Mouse (Mus musculus) heart, adult 2 months (tissue): Measurements from ENCODE around the gene Lrrc45.

ENCODE experiments used
- CTCF ChIP-seq: fragments of 200-600 bp; IDR thresholded peaks from 2 replicates; pipeline ENCODE4 v1.8.1; 2022; ENCODE audit warnings: antibody characterized with exemption, mild to moderate bottlenecking, moderate library complexity
- POLR2A ChIP-seq: fragments of 200-500 bp; IDR thresholded peaks from 2 replicates; pipeline ENCODE4 v1.6.1; 2011; ENCODE audit warnings: mild to moderate bottlenecking, low read depth, low read length, control low read depth; ENCODE audit not compliant: insufficient read depth

- TF ChIP-seq CTCF (no peak), POLR2A (no peak)
Measured at GRCm38 (mm10) chr11:120744121-120744701, 30.5 kb downstream of the Lrrc45 start.
